Mouse (Mus musculus) Patski (cell line): ENCODE measurements around the gene Tpm1. TPM values are rescaled to one million over a fixed set of nuclear protein-coding genes. Genes with fewer than 3 reads are reported as not detected.

Source experiments
- ATAC-seq: fragments of 100-300 bp; one replicate; pipeline ENCODE4 v1.8.0; 2021
- CTCF ChIA-PET: fragments of 350-600 bp; sonication (Branson Sonifier 250); formaldehyde crosslinking; loops from one replicate; lab custom pipeline; 2022; ENCODE audit warnings: inconsistent platforms; lab: Charles Lee
- POLR2A ChIA-PET: fragments of 350-600 bp; sonication (Branson Sonifier 250); formaldehyde crosslinking; loops from one replicate; lab custom pipeline; 2022; ENCODE audit warnings: antibody characterized with exemption, inconsistent platforms; lab: Charles Lee
- DNase-seq: peaks from one replicate; pipeline ENCODE4 v3.0.0-alpha.2; 2011; ENCODE audit warnings: low read depth, low spot score
- H3K27me3 ChIP-seq: fragments of 371-371 bp; one replicate; pipeline ENCODE4 v1.5.1; 2021
- CTCF ChIP-seq: fragments of 100-300 bp; IDR thresholded peaks from one replicate; pipeline ENCODE4 v1.5.1; 2021
- in situ Hi-C: fragments of 300-500 bp; cut with MboI; formaldehyde crosslinking; loops from 3 replicates; pipeline ENCODE4 v1.11.1; 2018; ENCODE audit warnings: low pct_unique_long_range_greater_than_20kb, mixed read lengths
- polyA plus RNA-seq: library from polyadenylated mRNA; unstranded; gene quantifications from one replicate; pipeline ENCODE4 v1.2.3, GENCODE M21; 2021

Gene Tpm1
- polyA plus RNA-seq, 1 experiment from 2014 or later, result 2,726 TPM

DNA sequence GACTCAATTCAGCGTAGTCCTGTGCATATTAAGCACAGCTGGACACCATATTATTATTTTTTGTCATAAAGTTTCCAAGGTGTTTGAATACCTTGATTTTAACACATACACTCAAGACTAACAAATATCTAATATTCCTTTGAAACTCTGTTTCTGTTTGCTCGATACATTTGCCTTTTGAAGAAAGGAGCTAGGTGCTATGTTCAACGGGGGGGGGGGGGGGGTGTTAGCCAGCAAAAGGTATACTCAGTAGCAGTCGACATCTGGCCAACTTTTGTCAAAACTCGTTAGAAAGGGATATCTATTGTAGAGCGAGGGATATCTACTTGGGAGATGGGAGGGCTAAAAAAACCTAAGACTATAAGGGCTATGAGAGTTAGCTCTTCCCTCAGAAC lies 6.4 kb downstream of the Tpm1 start:
- TF ChIP-seq CTCF, result no peak
- ATAC-seq, result no peak
- in situ Hi-C loops, result loop anchor here (5.0 to 10.0 kb wide), 2 partner anchors 41 to 172 kb away; no protein-coding TSS in a partner anchor
- POLR2A ChIA-PET, result interaction anchor here (0.6 to 3.2 kb wide), 16 partner anchors 9 to 185 kb away, joined by 3 to 16 read pairs (median 5); no protein-coding TSS in a partner anchor
- H3K27me3 ChIP-seq, result no peaks in the 10 kb centered on the region
- CTCF ChIA-PET, result interaction anchor here (1.0 to 4.1 kb wide), 13 partner anchors 9 to 232 kb away, joined by 3 to 31 read pairs (median 6); no protein-coding TSS in a partner anchor
- DNase-seq, result no peak

DNA sequence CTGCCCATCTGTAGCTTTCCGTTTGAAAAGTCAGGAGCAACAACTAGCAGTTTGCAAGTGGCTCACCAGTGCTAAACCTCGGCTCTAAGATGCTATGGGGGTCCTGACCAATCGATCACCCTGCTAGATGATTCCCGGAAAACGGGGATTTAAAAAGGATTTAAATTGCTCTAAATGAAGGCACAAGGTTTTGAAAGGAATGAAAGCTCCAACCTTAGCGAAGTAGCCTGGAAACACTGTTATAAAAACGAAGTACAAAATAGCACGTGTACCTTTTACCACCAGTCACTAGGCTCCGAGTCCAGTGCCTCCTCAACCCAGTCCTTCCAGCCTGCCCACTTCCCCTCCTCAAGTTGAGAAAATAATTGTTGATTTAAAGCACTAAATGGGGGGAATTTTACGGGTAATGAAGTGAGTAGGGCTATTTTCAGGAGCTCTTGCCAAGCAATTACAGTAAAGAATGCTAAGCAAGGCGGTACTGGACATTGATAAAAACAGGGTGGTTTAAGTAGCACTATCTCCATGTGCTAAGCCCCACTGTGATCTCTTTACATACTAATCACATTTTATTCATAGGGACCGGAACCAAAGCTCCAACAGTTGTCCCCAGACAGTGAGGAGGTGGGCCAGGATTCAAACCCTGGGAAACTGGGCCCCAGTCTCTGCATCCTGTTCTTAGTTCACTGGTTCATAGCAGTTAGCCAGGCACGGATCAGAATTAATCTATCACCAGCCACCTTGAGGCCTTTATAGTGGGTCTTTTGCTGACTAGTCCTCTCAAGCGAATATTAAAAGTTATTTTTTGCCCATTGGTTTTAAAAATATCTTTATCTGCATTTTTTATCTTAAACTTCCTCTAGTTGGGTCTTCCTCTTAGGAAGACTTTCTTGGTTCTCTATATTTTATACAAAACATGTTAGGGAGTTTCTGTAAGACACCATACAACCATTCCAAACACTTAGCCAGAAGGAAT lies 7.1 kb downstream of the Tpm1 start:
- ATAC-seq (no peak), DNase-seq (no peak)
- ChIA-PET POLR2A (interaction anchor here (0.6 to 3.2 kb wide), 13 partner anchors 11 to 217 kb away, joined by 3 to 18 read pairs (median 8); no protein-coding TSS in a partner anchor), CTCF (interaction anchor here (1.0 to 4.1 kb wide), 12 partner anchors 9 to 233 kb away, joined by 3 to 31 read pairs (median 6); no protein-coding TSS in a partner anchor)
- in situ Hi-C loops, result loop anchor here (5.0 to 10.0 kb wide), 2 partner anchors 40 to 173 kb away; no protein-coding TSS in a partner anchor
- TF ChIP-seq CTCF, result no peak
- H3K27me3 ChIP-seq, result no peaks in the 10 kb centered on the region

DNA sequence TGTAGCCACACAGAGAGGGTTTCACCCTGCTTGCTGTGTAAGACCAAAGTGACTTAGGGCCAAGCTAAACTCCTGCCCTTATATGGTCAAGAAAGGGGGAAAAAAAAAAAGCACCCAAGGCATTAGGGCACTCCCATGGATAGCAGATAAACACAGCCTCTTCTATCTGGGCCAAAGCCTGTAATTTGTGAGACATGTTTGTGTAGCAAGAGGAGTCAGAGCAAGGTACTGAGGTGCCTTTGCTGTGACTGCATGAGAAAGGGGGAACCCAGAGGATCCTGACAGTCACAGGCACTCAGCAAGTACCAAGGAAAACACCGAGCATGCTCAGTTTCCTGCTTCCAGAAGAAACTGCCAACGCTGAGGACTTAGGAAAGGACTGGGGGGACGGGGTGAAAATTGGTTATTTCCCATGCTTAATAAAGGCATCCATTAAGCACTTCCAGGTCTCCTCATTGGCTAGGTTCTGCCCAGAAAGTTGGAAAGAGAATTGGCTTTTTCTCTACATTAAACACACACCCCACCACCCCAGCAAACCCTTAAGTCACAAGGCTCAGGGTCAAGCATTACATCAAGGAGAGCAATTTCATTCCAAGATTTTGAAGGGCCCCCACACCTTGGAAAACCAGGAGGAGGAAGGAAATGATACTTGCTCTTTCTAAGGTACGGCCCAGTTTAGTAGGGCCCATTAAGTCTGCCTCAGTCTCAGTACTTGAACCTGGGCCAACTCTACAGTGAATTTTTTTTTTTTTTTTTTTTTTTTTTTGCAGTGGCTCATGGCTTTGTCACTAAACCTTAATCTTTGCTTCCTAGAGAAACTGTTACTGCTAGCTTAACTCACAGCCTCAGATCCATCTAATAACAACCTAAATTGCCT lies 8.0 kb downstream of the Tpm1 start:
- in situ Hi-C loops, result loop anchor here (5.0 to 10.0 kb wide), 2 partner anchors 39 to 174 kb away; no protein-coding TSS in a partner anchor
- H3K27me3 ChIP-seq, result no peaks in the 10 kb centered on the region
- ATAC-seq, result no peak
- POLR2A ChIA-PET, result interaction anchor here (0.6 to 2.7 kb wide), 6 partner anchors 10 to 218 kb away, joined by 3 to 18 read pairs (median 5); no protein-coding TSS in a partner anchor
- DNase-seq, result no peak
- CTCF ChIA-PET, result interaction anchor here (1.0 to 4.1 kb wide), 5 partner anchors 8 to 225 kb away, joined by 3 to 22 read pairs (median 6); no protein-coding TSS in a partner anchor
- TF ChIP-seq CTCF, result no peak

DNA sequence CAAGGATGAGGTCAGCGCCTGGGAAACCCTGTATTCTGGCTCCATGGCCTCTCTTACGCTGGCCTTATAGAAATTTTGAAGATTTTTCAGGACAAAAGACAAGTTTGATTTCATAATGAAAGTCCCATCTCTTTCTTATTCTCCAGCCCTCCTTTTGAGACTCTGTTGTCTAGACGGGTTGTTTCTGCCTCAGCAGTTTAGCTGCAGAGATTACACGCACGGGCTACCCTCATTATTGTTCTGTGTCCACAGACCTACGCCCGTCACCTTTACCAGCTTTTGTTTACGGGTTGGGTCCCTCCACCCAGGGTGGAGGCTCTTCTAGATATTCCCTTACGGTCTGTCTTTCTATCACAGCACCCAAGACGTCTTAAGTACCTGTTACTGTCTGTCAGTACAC lies 9.3 kb downstream of the Tpm1 start:
- no peak for ATAC-seq
- no peak for TF ChIP-seq CTCF
- H3K27me3 ChIP-seq, result no peaks in the 10 kb centered on the region
- ChIA-PET CTCF (interaction anchor here (1.1 to 1.6 kb wide), 3 partner anchors 12 to 51 kb away, joined by 3 to 6 read pairs (median 3); no protein-coding TSS in a partner anchor), POLR2A (interaction anchor here (0.9 to 2.7 kb wide), 9 partner anchors 9 to 43 kb away, joined by 3 to 18 read pairs (median 4); partner anchors contain the start of gene Tpm1)
- in situ Hi-C loops, result loop anchor here (5.0 to 10.0 kb wide), 2 partner anchors 38 to 175 kb away; no protein-coding TSS in a partner anchor
- no peak for DNase-seq

DNA sequence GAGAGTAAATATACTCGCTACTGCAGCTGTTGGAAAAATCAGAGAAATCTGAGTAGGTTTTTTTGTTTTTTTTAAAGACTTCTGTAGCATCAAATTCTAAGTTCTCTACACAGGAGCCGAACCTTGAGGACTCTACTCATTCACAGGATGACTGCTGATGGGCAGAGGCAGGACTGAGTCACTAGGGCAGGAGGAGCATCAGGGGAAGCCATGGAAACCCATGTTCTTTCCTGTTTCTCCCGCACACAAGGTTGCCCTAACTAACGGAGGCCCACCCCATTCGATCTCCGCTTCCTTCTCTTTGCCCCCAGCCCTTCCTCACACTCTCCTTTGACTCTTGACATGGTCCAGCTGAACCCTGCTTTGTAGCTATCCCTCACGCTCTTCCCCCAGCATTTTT lies 10.5 kb downstream of the Tpm1 start:
- ChIA-PET CTCF (interaction anchor here (1.1 to 1.4 kb wide), 3 partner anchors 10 to 38 kb away, joined by 3 read pairs; no protein-coding TSS in a partner anchor), POLR2A (interaction anchor here (1.4 to 1.9 kb wide), 2 partner anchors 10 to 32 kb away, joined by 4 to 6 read pairs; partner anchors contain the start of gene Tpm1)
- no peak for TF ChIP-seq CTCF
- DNase-seq (no peak), ATAC-seq (no peak)
- in situ Hi-C loops, result no loop called here
- no peaks in the 10 kb centered on the region for H3K27me3 ChIP-seq

DNA sequence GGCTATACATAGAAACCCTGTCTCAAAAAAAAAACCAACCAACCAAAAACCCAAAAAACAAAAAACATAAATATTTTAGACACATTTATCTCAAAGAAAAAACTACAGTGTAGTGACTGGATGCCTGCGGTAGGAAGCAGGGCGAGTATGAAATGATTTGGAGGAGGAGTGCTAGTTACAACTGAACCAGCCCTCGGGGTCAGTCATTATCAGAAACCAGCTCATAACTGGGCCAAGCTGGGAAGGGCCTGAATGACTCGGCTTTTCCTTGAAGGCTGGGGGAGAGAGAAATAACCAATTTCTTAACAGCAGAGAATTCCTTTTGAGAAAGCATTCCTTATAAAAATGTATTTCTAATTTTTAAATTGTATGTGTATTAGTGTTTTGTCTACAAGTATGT lies 11.5 kb downstream of the Tpm1 start:
- DNase-seq (no peak), ATAC-seq (no peak)
- H3K27me3 ChIP-seq, result no peaks in the 10 kb centered on the region
- no peak for TF ChIP-seq CTCF
- POLR2A ChIA-PET, result interaction anchor here (0.7 to 1.3 kb wide), 2 partner anchors 49 to 174 kb away, joined by 3 read pairs; no protein-coding TSS in a partner anchor
- CTCF ChIA-PET, result interaction anchor here (1.4 to 2.0 kb wide), 3 partner anchors 33 to 141 kb away, joined by 3 to 5 read pairs (median 3); no protein-coding TSS in a partner anchor
- in situ Hi-C loops, result no loop called here

DNA sequence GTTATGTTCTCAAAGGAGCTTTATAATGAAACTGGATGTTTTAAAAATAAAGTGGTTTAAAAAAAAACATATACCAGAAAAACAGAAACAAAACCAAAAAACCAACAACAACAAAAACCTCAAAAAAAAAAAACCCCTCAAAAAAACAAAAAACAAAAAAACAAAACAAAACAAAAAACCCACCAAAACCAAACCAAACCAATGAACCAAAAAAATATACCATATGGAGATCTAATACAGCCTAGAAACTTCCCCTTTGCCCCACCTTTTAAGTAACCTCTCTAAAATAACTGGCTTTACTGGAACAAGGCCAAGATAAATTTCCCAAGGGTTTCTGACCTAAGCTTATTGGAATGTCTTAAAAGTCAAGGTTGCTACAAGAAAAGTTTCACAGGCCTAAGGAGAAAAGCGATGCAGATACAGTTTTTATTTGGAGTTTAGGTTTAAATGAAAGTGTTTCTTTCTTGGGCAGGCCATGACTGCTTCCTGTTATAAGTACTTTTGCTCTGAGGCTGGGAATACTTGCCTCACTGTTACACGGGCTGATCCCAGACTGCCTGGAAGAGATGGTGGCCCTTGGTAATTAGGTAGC lies 12.6 kb downstream of the Tpm1 start:
- DNase-seq, result no peak
- CTCF ChIA-PET, result interaction anchor here (1.3 to 2.0 kb wide), 4 partner anchors 16 to 142 kb away, joined by 3 to 5 read pairs (median 4); no protein-coding TSS in a partner anchor
- POLR2A ChIA-PET, result interaction anchor here (0.7 to 1.3 kb wide), 5 partner anchors 9 to 374 kb away, joined by 3 to 5 read pairs (median 4); no protein-coding TSS in a partner anchor
- in situ Hi-C loops, result no loop called here
- H3K27me3 ChIP-seq, result no peaks in the 10 kb centered on the region
- TF ChIP-seq CTCF, result no peak
- no peak for ATAC-seq

DNA sequence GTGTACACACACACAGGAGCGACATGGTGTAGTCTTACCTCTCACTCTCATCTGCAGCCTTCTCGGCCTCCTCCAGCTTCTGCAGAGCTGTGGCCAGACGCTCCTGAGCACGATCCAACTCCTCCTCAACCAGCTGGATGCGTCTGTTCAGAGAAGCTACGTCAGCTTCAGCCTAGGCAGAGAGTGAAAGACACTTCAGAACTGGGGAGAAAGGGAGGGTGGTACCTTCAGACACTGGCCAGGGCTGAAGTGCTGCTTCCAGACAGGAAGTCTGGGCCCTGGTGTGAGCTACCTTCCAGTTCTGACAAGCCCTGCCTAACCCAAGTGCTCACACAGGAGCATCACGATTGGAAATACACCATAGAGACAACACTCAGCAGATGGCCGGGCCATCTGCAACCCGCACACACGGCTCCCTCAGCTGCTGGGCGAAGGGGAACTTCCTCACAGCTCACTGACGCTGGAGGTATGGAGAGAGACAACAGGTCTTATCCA lies 13.2 kb downstream of the Tpm1 start:
- ChIA-PET POLR2A (interaction anchor here (0.7 to 1.2 kb wide), 4 partner anchors 8 to 374 kb away, joined by 3 to 5 read pairs (median 4); no protein-coding TSS in a partner anchor), CTCF (interaction anchor here (1.0 to 2.0 kb wide), 5 partner anchors 15 to 143 kb away, joined by 3 to 5 read pairs (median 4); no protein-coding TSS in a partner anchor)
- DNase-seq, result no peak
- no peaks in the 10 kb centered on the region for H3K27me3 ChIP-seq
- no peak for TF ChIP-seq CTCF
- ATAC-seq, result no peak
- in situ Hi-C loops, result no loop called here
